Mouse (Mus musculus) embryo, embryonic 10.5 days (tissue): Measurements from ENCODE around the gene Capn11.
A peak's percentile ranks its signal among the peaks of the same experiment; 100 is the strongest.

Experiments
- DNase-seq: peaks from one replicate; pipeline ENCODE4 v3.0.0-alpha.2; 2015; ENCODE audit warnings: low spot score

Capn11 gene

GRCm38 (mm10) chr17:45598891-45599290 lies 60.2 kb downstream of the Capn11 start:
- DNase-seq: no peak

GRCm38 (mm10) chr17:45598376-45598775 lies 60.7 kb downstream of the Capn11 start:
- DNase-seq: no peak

- DNase-seq: peak; percentile 50
Observed at GRCm38 (mm10) chr17:45597787-45598186, 61.3 kb downstream of the Capn11 start.

GRCm38 (mm10) chr17:45596631-45597396 lies 62.3 kb downstream of the Capn11 start:
- peak; percentile 64 for DNase-seq

GRCm38 (mm10) chr17:45595736-45596390 lies 63.3 kb downstream of the Capn11 start:
- DNase-seq: peak; percentile 17

GRCm38 (mm10) chr17:45594881-45595735 lies 64.0 kb downstream of the Capn11 start:
- DNase-seq: peak; percentile 80

GRCm38 (mm10) chr17:45594195-45594594 lies 64.9 kb downstream of the Capn11 start:
- DNase-seq: no peak

GRCm38 (mm10) chr17:45593479-45593878 lies 65.6 kb downstream of the Capn11 start:
- no peak for DNase-seq

GRCm38 (mm10) chr17:45592606-45593431 lies 66.3 kb downstream of the Capn11 start:
- no peak for DNase-seq

GRCm38 (mm10) chr17:45591701-45592605 lies 67.2 kb downstream of the Capn11 start:
- DNase-seq: no peak

GRCm38 (mm10) chr17:45590410-45590809 lies 68.7 kb downstream of the Capn11 start:
- no peak for DNase-seq

- DNase-seq: no peak
Observed at GRCm38 (mm10) chr17:45589844-45590243, 69.3 kb downstream of the Capn11 start.

GRCm38 (mm10) chr17:45589236-45589635 lies 69.9 kb downstream of the Capn11 start:
- no peak for DNase-seq

GRCm38 (mm10) chr17:45588370-45588769 lies 70.8 kb downstream of the Capn11 start:
- DNase-seq: no peak

- no peak for DNase-seq
Observed at GRCm38 (mm10) chr17:45586449-45586837, 72.7 kb downstream of the Capn11 start.

- DNase-seq: no peak
Observed at GRCm38 (mm10) chr17:45585725-45586448, 73.2 kb downstream of the Capn11 start.

GRCm38 (mm10) chr17:45584939-45585678 lies 74.0 kb downstream of the Capn11 start:
- peak; percentile 90 for DNase-seq

- no peak for DNase-seq
Observed at GRCm38 (mm10) chr17:45584096-45584896, 74.8 kb downstream of the Capn11 start.
